Mouse (Mus musculus) G1E (cell line): Measurements from ENCODE around the gene Ptma.

Experiments used
- CTCF ChIP-seq: IDR thresholded peaks from 2 replicates; pipeline ENCODE4 v1.5.1; 2012; ENCODE audit warnings: low read depth, low read length, inconsistent platforms, mixed read lengths
- GATA1 ChIP-seq: IDR thresholded peaks from 2 replicates; pipeline ENCODE4 v1.6.1; 2012; ENCODE audit warnings: borderline replicate concordance, low read length, inconsistent platforms, mixed read lengths

- TF ChIP-seq CTCF (no peak), GATA1 (no peak)
These were observed 32.7 kb downstream of the Ptma start for GRCm38 (mm10) chr1:86559232-86559631.
